Mouse (Mus musculus): ENCODE results near the gene Tmem260. TPM values are rescaled to one million over a fixed set of nuclear protein-coding genes. Genes with fewer than 3 reads are reported as not detected.
A peak's percentile ranks its signal among the peaks of the same experiment; 100 is the strongest.

Tmem260 gene
- polyA plus RNA-seq (2015; fragmentation: Nextera tagmentation; extraction: Ambion mirVana): 17.7 and 18.3 TPM in 2 replicates

- peak; percentile 98 for ATAC-seq (replicated peaks)
- Histone ChIP-seq H3K9me3 (no peaks in the 10 kb centered on the region), H3K27me3 (no peaks in the 10 kb centered on the region), H3K36me3 (no peaks in the 10 kb centered on the region), H3K27ac (replicated peaks) (peak within 1 kb of the TSS; percentile 92), H3K4me2 (replicated peaks) (peak within 1 kb of the TSS; percentile 54), H3K9ac (replicated peaks) (peak within 1 kb of the TSS; percentile 89), H3K4me3 (peak within 1 kb of the TSS; percentile 72), H3K4me1 (peaks cover 12% of the 10 kb centered on the region)
- WGBS: under 1% methylated on average over 65 of the region's 69 CpGs
These were observed at the start of gene Tmem260 for GRCm38 (mm10) chr14:48445984-48446683. Gene Tmem260, plus strand, starts transcription at chr14:48446124.

- Histone ChIP-seq H3K4me3 (no peak overlapping the region), H3K36me3 (no peaks in the 10 kb centered on the region), H3K9ac (replicated peaks) (no peak overlapping the region), H3K27me3 (peaks cover 14% of the 10 kb centered on the region), H3K4me1 (no peaks in the 10 kb centered on the region), H3K4me2 (replicated peaks) (no peak overlapping the region), H3K9me3 (no peaks in the 10 kb centered on the region), H3K27ac (replicated peaks) (no peak overlapping the region)
- no peak for ATAC-seq (replicated peaks)
- 90% methylated on average over 13 of the region's 13 CpGs for WGBS
These were observed 39.8 kb upstream of the Tmem260 start for GRCm38 (mm10) chr14:48406086-48406485.

- Histone ChIP-seq H3K4me3 (no peak overlapping the region), H3K9ac (replicated peaks) (no peak overlapping the region), H3K4me1 (peaks cover 20% of the 10 kb centered on the region), H3K27ac (replicated peaks) (no peak overlapping the region), H3K4me2 (replicated peaks) (no peak overlapping the region), H3K27me3 (peaks cover 67% of the 10 kb centered on the region), H3K36me3 (no peaks in the 10 kb centered on the region), H3K9me3 (no peaks in the 10 kb centered on the region)
- no peak for ATAC-seq (replicated peaks)
- whole genome bisulfite sequencing: 32% methylated on average over 3 of the region's 3 CpGs
These were observed 28.9 kb upstream of the Tmem260 start for GRCm38 (mm10) chr14:48417064-48417463.

GRCm38 (mm10) chr14:48418264-48418663 lies 27.7 kb upstream of the Tmem260 start:
- peaks cover 20% of the 10 kb centered on the region for H3K4me1 ChIP-seq
- no peak overlapping the region for H3K9ac ChIP-seq (replicated peaks)
- H3K4me3 ChIP-seq: no peak overlapping the region
- H3K27ac ChIP-seq (replicated peaks): no peak overlapping the region
- WGBS: 20% methylated on average over 3 of the region's 3 CpGs
- H3K9me3 ChIP-seq: no peaks in the 10 kb centered on the region
- H3K4me2 ChIP-seq (replicated peaks): no peak overlapping the region
- ATAC-seq (replicated peaks): peak; percentile 65
- peaks cover 72% of the 10 kb centered on the region for H3K27me3 ChIP-seq
- no peaks in the 10 kb centered on the region for H3K36me3 ChIP-seq

- WGBS: 10% methylated on average over 5 of the region's 5 CpGs
- Histone ChIP-seq H3K36me3 (no peaks in the 10 kb centered on the region), H3K4me3 (no peak overlapping the region), H3K9ac (replicated peaks) (no peak overlapping the region), H3K4me1 (peaks cover 20% of the 10 kb centered on the region), H3K27me3 (peaks cover 75% of the 10 kb centered on the region), H3K4me2 (replicated peaks) (no peak overlapping the region), H3K9me3 (no peaks in the 10 kb centered on the region), H3K27ac (replicated peaks) (no peak overlapping the region)
- peak; percentile 90 for ATAC-seq (replicated peaks)
These were observed 27.3 kb upstream of the Tmem260 start for GRCm38 (mm10) chr14:48418672-48419071.

GRCm38 (mm10) chr14:48421476-48421875 lies 24.4 kb upstream of the Tmem260 start:
- no peak overlapping the region for H3K9ac ChIP-seq (replicated peaks)
- no peak overlapping the region for H3K4me3 ChIP-seq
- H3K36me3 ChIP-seq: no peaks in the 10 kb centered on the region
- H3K4me2 ChIP-seq (replicated peaks): no peak overlapping the region
- peaks cover 79% of the 10 kb centered on the region for H3K27me3 ChIP-seq
- H3K9me3 ChIP-seq: no peaks in the 10 kb centered on the region
- no peak overlapping the region for H3K27ac ChIP-seq (replicated peaks)
- ATAC-seq (replicated peaks): no peak
- H3K4me1 ChIP-seq: peaks cover 20% of the 10 kb centered on the region
- WGBS: 27% methylated on average over 6 of the region's 6 CpGs

- WGBS: 47% methylated on average over 6 of the region's 6 CpGs
- Histone ChIP-seq H3K9ac (replicated peaks) (no peak overlapping the region), H3K4me1 (peaks cover 19% of the 10 kb centered on the region), H3K27ac (replicated peaks) (no peak overlapping the region), H3K4me3 (no peak overlapping the region), H3K36me3 (no peaks in the 10 kb centered on the region), H3K4me2 (replicated peaks) (no peak overlapping the region), H3K9me3 (no peaks in the 10 kb centered on the region), H3K27me3 (peaks cover 80% of the 10 kb centered on the region)
- ATAC-seq (replicated peaks): no peak
These were observed 23.9 kb upstream of the Tmem260 start for GRCm38 (mm10) chr14:48421996-48422395.

- no peak overlapping the region for H3K9ac ChIP-seq (replicated peaks)
- H3K4me3 ChIP-seq: no peak overlapping the region
- peaks cover 76% of the 10 kb centered on the region for H3K27me3 ChIP-seq
- H3K27ac ChIP-seq (replicated peaks): no peak overlapping the region
- no peak for ATAC-seq (replicated peaks)
- 43% methylated on average over 4 of the region's 4 CpGs for WGBS
- H3K36me3 ChIP-seq: no peaks in the 10 kb centered on the region
- peaks cover 15% of the 10 kb centered on the region for H3K4me1 ChIP-seq
- H3K4me2 ChIP-seq (replicated peaks): no peak overlapping the region
- no peaks in the 10 kb centered on the region for H3K9me3 ChIP-seq
These were observed 23.5 kb upstream of the Tmem260 start for GRCm38 (mm10) chr14:48422436-48422835.

- H3K27ac ChIP-seq (replicated peaks): no peak overlapping the region
- H3K4me2 ChIP-seq (replicated peaks): no peak overlapping the region
- H3K4me1 ChIP-seq: peaks cover 12% of the 10 kb centered on the region
- no peak for ATAC-seq (replicated peaks)
- 42% methylated on average over 7 of the region's 7 CpGs for WGBS
- H3K4me3 ChIP-seq: no peak overlapping the region
- no peaks in the 10 kb centered on the region for H3K9me3 ChIP-seq
- peaks cover 78% of the 10 kb centered on the region for H3K27me3 ChIP-seq
- no peak overlapping the region for H3K9ac ChIP-seq (replicated peaks)
- H3K36me3 ChIP-seq: no peaks in the 10 kb centered on the region
These were observed 23.0 kb upstream of the Tmem260 start for GRCm38 (mm10) chr14:48422901-48423300.

GRCm38 (mm10) chr14:48431978-48432377 lies 13.9 kb upstream of the Tmem260 start:
- Histone ChIP-seq H3K9ac (replicated peaks) (no peak overlapping the region), H3K9me3 (no peaks in the 10 kb centered on the region), H3K27ac (replicated peaks) (no peak overlapping the region), H3K4me3 (no peak overlapping the region), H3K27me3 (peaks cover 47% of the 10 kb centered on the region), H3K36me3 (no peaks in the 10 kb centered on the region), H3K4me1 (no peaks in the 10 kb centered on the region), H3K4me2 (replicated peaks) (no peak overlapping the region)
- no peak for ATAC-seq (replicated peaks)
- WGBS: 93% methylated on average over 2 of the region's 2 CpGs

- 54% methylated on average over 3 of the region's 3 CpGs for WGBS
- H3K27me3 ChIP-seq: no peaks in the 10 kb centered on the region; the same call in 1 of the 2 replicates
- no peak overlapping the region for H3K9ac ChIP-seq (replicated peaks)
These were observed 2.1 kb upstream of the Tmem260 start for GRCm38 (mm10) chr14:48443796-48444195.

GRCm38 (mm10) chr14:48451966-48452407 lies 6.1 kb downstream of the Tmem260 start:
- 76% methylated on average over 18 of the region's 18 CpGs for WGBS
- no peak overlapping the region for H3K4me2 ChIP-seq (replicated peaks)
- peaks cover 10% of the 10 kb centered on the region for H3K4me1 ChIP-seq
- no peak overlapping the region for H3K9ac ChIP-seq (replicated peaks)
- H3K36me3 ChIP-seq: peaks cover 6% of the 10 kb centered on the region; the same call in 1 of the 2 replicates
- no peaks in the 10 kb centered on the region for H3K9me3 ChIP-seq
- no peak overlapping the region for H3K4me3 ChIP-seq
- H3K27ac ChIP-seq (replicated peaks): no peak overlapping the region
- no peaks in the 10 kb centered on the region for H3K27me3 ChIP-seq
- no peak for ATAC-seq (replicated peaks)

More at GRCm38 (mm10) chr14:48443796-48444195, 2.1 kb upstream of the Tmem260 start:
- no peaks in the 10 kb centered on the region for H3K36me3 ChIP-seq
- H3K4me1 ChIP-seq: peaks cover 12% of the 10 kb centered on the region
- H3K27ac ChIP-seq (replicated peaks): no peak overlapping the region
- no peak for ATAC-seq (replicated peaks)
- H3K4me3 ChIP-seq: no peak overlapping the region
- H3K4me2 ChIP-seq (replicated peaks): no peak overlapping the region
- H3K9me3 ChIP-seq: no peaks in the 10 kb centered on the region

- H3K27ac ChIP-seq (replicated peaks): no peak overlapping the region
- H3K4me2 ChIP-seq (replicated peaks): no peak overlapping the region
- peaks cover 6% of the 10 kb centered on the region; the same call in 1 of the 2 replicates for H3K36me3 ChIP-seq
- 77% methylated on average over 5 of the region's 5 CpGs for WGBS
- no peaks in the 10 kb centered on the region for H3K9me3 ChIP-seq
- no peak overlapping the region for H3K9ac ChIP-seq (replicated peaks)
- H3K27me3 ChIP-seq: no peaks in the 10 kb centered on the region
- H3K4me1 ChIP-seq: no peaks in the 10 kb centered on the region
- ATAC-seq (replicated peaks): no peak
- H3K4me3 ChIP-seq: no peak overlapping the region
These were observed 7.5 kb downstream of the Tmem260 start for GRCm38 (mm10) chr14:48453411-48453810.
